Mouse (Mus musculus) thymus, adult 2 months (tissue): ENCODE results near the gene Pjvk.

Source experiments
- CTCF ChIP-seq: fragments of 200-500 bp; IDR thresholded peaks from 2 replicates; pipeline ENCODE4 v1.5.1; 2012; ENCODE audit warnings: mild to moderate bottlenecking, control low read depth, low read length, moderate library complexity, borderline replicate concordance; ENCODE audit not compliant: control insufficient read depth, poor library complexity, insufficient read depth; ENCODE audit errors: extremely low read depth
- POLR2A ChIP-seq: fragments of 200-500 bp; IDR thresholded peaks from 2 replicates; pipeline ENCODE4 v1.6.1; 2012; ENCODE audit warnings: mild to moderate bottlenecking, low read length, control low read depth, moderate library complexity; ENCODE audit not compliant: control insufficient read depth, poor library complexity, insufficient read depth; ENCODE audit errors: extremely low read depth

GRCm38 (mm10) chr2:76705655-76706054, 57.4 kb downstream of the Pjvk start:
- no peak for TF ChIP-seq CTCF
- no peak for TF ChIP-seq POLR2A
